10 mouse cellular contexts compared by ENCODE assay signal in genomic region chr4:150555783-150556182, GRCm38 (mm10).
A peak's percentile ranks its signal among the peaks of the same experiment; 100 is the strongest.
DNase-seq lines count a peak whose midpoint lies in the region; ATAC-seq lines count a peak whose summit lies in the region.
"Had no signal": no experiment of that assay in that cellular context is flagged by ENCODE, and none has a peak within 500 bp of the region (broad histone marks: within the 10 kb centered on the region; RNA-seq: fewer than 3 reads in every experiment).

No protein-coding gene starts in this region.

- ATAC-seq in forebrain, embryonic 12.5 days (ENCODE audit: low FRiP score) = no peak
- ATAC-seq in midbrain, embryonic 12.5 days (ENCODE audit: low FRiP score, low read depth) = no peak
- no peak for ATAC-seq in midbrain, embryonic 11.5 days (ENCODE audit: low FRiP score)
- ATAC-seq in limb, embryonic 12.5 days (ENCODE audit: insufficient number of reproducible peaks, insufficient read depth, low FRiP score, low TSS enrichment, low read depth) = no peak
- no peak for ATAC-seq in stomach, embryonic 14.5 days (ENCODE audit: insufficient number of reproducible peaks, insufficient read depth, low FRiP score, low read depth)

- peaks cover 9% of the 10 kb centered on the region; the same call in 1 of the 2 replicates for H3K36me3 ChIP-seq in forebrain, embryonic 12.5 days (replicated peaks)
- H3K36me3 ChIP-seq in forebrain, embryonic 10.5 days (replicated peaks) = peaks cover 44% of the 10 kb centered on the region
- H3K36me3 ChIP-seq in midbrain, embryonic 12.5 days = 0 out of 2 replicates have a peak, but pooled peaks cover 9% of the 10 kb centered on the region
- H3K36me3 ChIP-seq in midbrain, embryonic 11.5 days (ENCODE audit: control insufficient read depth, insufficient read depth, low read length) = no peaks in the 10 kb centered on the region
- peaks cover 33% of the 10 kb centered on the region for H3K36me3 ChIP-seq in limb, embryonic 12.5 days
- H3K36me3 ChIP-seq in stomach, embryonic 14.5 days (ENCODE audit: control insufficient read depth, insufficient read depth, low read length) = no peaks in the 10 kb centered on the region

- DNase-seq in forebrain, embryonic 10.5 days (ENCODE audit: extremely low spot score, low spot score) = no peak
- no peak for DNase-seq in midbrain, embryonic 11.5 days (ENCODE audit: low spot score, missing footprints)
- no peak for DNase-seq in embryo, embryonic 9.5 days (ENCODE audit: extremely low spot score)
- no peak for DNase-seq in right cerebral cortex, adult 18-20 months
- DNase-seq: cerebellum, adult 8-10 months; kidney, adult 18-20 months had no signal

- 0 out of 2 replicates have a peak overlapping the region, but pooled peaks have one; percentile 31 for H3K4me2 ChIP-seq in forebrain, embryonic 12.5 days
- no peak overlapping the region for H3K4me2 ChIP-seq in midbrain, embryonic 12.5 days (replicated peaks)
- no peak overlapping the region for H3K4me2 ChIP-seq in midbrain, embryonic 11.5 days
- H3K4me2 ChIP-seq in limb, embryonic 12.5 days = no peak overlapping the region
- no peak overlapping the region for H3K4me2 ChIP-seq in stomach, embryonic 14.5 days (replicated peaks; ENCODE audit: low read depth, low read length)

- H3K27ac ChIP-seq in forebrain, embryonic 12.5 days = peak overlapping the region; percentile 90; the same call in 1 of the 2 replicates
- no peak overlapping the region for H3K27ac ChIP-seq in forebrain, embryonic 10.5 days
- H3K27ac ChIP-seq in midbrain, embryonic 12.5 days (replicated peaks) = peak overlapping the region; percentile 85
- no peak overlapping the region for H3K27ac ChIP-seq in midbrain, embryonic 11.5 days (ENCODE audit: low read depth, low read length)
- H3K27ac ChIP-seq in limb, embryonic 12.5 days = peak overlapping the region; percentile 84; the same call in 1 of the 2 replicates
- peak overlapping the region; percentile 78; the same call in 1 of the 2 replicates for H3K27ac ChIP-seq in stomach, embryonic 14.5 days (ENCODE audit: low read length)

- H3K27me3 ChIP-seq in forebrain, embryonic 12.5 days = no peaks in the 10 kb centered on the region
- H3K27me3 ChIP-seq in forebrain, embryonic 10.5 days (ENCODE audit: poor library complexity, severe bottlenecking) = no peaks in the 10 kb centered on the region
- no peaks in the 10 kb centered on the region for H3K27me3 ChIP-seq in midbrain, embryonic 12.5 days
- no peaks in the 10 kb centered on the region for H3K27me3 ChIP-seq in midbrain, embryonic 11.5 days (ENCODE audit: control insufficient read depth, insufficient read depth, low read length)
- H3K27me3 ChIP-seq in limb, embryonic 12.5 days = no peaks in the 10 kb centered on the region
- no peaks in the 10 kb centered on the region for H3K27me3 ChIP-seq in stomach, embryonic 14.5 days (ENCODE audit: control insufficient read depth, insufficient read depth, low read length)

- H3K9me3 ChIP-seq in forebrain, embryonic 12.5 days = no peaks in the 10 kb centered on the region
- no peaks in the 10 kb centered on the region for H3K9me3 ChIP-seq in forebrain, embryonic 10.5 days
- no peaks in the 10 kb centered on the region for H3K9me3 ChIP-seq in midbrain, embryonic 12.5 days
- no peaks in the 10 kb centered on the region for H3K9me3 ChIP-seq in midbrain, embryonic 11.5 days (ENCODE audit: control insufficient read depth, low read length)
- H3K9me3 ChIP-seq in limb, embryonic 12.5 days = peaks cover 4% of the 10 kb centered on the region; the same call in 1 of the 2 replicates
- no peaks in the 10 kb centered on the region for H3K9me3 ChIP-seq in stomach, embryonic 14.5 days (ENCODE audit: control insufficient read depth, low read depth, low read length)

- H3K4me3 ChIP-seq in forebrain, embryonic 12.5 days (replicated peaks) = no peak overlapping the region
- no peak overlapping the region for H3K4me3 ChIP-seq in forebrain, embryonic 10.5 days
- no peak overlapping the region for H3K4me3 ChIP-seq in midbrain, embryonic 12.5 days
- H3K4me3 ChIP-seq in midbrain, embryonic 11.5 days (ENCODE audit: low read depth, low read length) = no peak overlapping the region
- no peak overlapping the region for H3K4me3 ChIP-seq in limb, embryonic 12.5 days (replicated peaks)
- H3K4me3 ChIP-seq in stomach, embryonic 14.5 days (ENCODE audit: low read depth, low read length) = no peak overlapping the region

- no peak overlapping the region for H3K9ac ChIP-seq in forebrain, embryonic 12.5 days
- no peak overlapping the region for H3K9ac ChIP-seq in midbrain, embryonic 12.5 days (replicated peaks)
- H3K9ac ChIP-seq in midbrain, embryonic 11.5 days (ENCODE audit: low read length) = no peak overlapping the region
- H3K9ac ChIP-seq in limb, embryonic 12.5 days (replicated peaks) = no peak overlapping the region
- no peak overlapping the region for H3K9ac ChIP-seq in stomach, embryonic 14.5 days (replicated peaks; ENCODE audit: low read depth, low read length)

- H3K4me1 ChIP-seq in forebrain, embryonic 12.5 days = peaks cover 25% of the 10 kb centered on the region
- peaks cover 13% of the 10 kb centered on the region for H3K4me1 ChIP-seq in forebrain, embryonic 10.5 days
- H3K4me1 ChIP-seq in midbrain, embryonic 12.5 days = peaks cover 22% of the 10 kb centered on the region
- H3K4me1 ChIP-seq in midbrain, embryonic 11.5 days (ENCODE audit: control insufficient read depth, insufficient read depth, low read length) = peaks cover 11% of the 10 kb centered on the region
- peaks cover 22% of the 10 kb centered on the region for H3K4me1 ChIP-seq in limb, embryonic 12.5 days (replicated peaks)
- peaks cover 23% of the 10 kb centered on the region for H3K4me1 ChIP-seq in stomach, embryonic 14.5 days (ENCODE audit: control insufficient read depth, insufficient read depth, low read length)

Comparison
In these comparisons a context has a peak if more than half of its experiments do, and no peak if none do; other contexts are left out.
1. H3K27ac ChIP-seq: peak in forebrain, embryonic 12.5 days (single experiment), midbrain, embryonic 12.5 days (single experiment), limb, embryonic 12.5 days (single experiment) and stomach, embryonic 14.5 days (single experiment); none in forebrain, embryonic 10.5 days (single experiment) and midbrain, embryonic 11.5 days (single experiment).